Mouse (Mus musculus): Measurements from ENCODE around the gene Hadha. TPM values are rescaled to one million over a fixed set of nuclear protein-coding genes. Genes with fewer than 3 reads are reported as not detected.

The Hadha gene
- 269 TPM for polyA plus RNA-seq (2014; fragmentation: Illumina TruSeq; extraction: RNeasy Lipid Tissue Mini Kit (QIAGEN cat#74804))

DNA sequence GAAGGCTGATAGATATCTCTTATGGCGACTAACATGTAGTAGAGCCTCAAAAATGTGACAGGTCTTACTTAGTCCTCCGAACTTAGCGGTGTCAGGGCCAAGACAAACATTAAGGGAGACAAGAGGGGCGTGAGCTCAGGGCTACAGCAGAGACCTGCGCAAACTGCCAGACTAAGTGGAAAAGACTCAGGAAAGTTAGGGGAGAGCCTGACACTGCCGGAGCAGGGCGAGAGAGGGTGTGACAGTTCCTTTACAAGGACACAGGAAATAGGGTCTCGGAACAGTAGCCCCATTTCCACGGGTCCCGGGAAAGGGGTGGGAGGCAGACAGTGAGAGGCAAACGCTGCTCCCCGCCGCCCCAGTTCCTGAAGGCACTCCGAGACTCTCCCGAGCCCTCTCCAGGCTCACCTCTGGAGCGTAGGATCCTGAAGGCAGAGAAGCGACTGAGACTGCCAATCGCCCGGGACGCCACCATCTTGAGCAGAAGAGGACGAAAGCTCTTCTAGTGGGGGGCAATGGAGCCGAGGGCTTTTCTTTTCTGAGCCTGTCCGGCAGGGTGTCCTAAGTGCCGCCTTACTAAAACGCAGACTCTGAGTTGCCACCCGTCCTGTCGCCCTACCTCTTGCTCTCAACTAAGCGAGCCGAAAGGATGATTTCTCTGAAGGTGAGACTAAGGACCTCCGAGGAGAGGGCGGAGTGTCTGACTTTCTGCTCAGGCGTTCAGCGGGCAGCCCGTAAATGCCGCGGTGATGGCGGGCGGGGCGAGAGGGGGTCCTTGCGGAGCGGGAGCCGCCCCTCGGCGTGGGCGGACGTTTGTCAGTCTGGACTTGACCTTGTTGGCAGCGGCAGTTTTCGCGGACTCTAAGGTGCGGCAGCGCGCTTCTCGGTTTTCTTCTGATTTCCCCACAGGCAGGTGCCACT, at the start of gene Hadha, which contains the start of gene Hadhb:
Gene Hadha (minus strand): TSS at position 689 of the 921 bp plus-strand sequence.
Gene Hadhb (plus strand): TSS at position 775 of the 921 bp plus-strand sequence.

GRCm38 (mm10) chr5:30105668-30106300, 49.2 kb downstream of the Hadha start, which contains the start of gene 3110082J24Rik:
TSS of gene 3110082J24Rik (minus strand) at chr5:30106086.

DNA sequence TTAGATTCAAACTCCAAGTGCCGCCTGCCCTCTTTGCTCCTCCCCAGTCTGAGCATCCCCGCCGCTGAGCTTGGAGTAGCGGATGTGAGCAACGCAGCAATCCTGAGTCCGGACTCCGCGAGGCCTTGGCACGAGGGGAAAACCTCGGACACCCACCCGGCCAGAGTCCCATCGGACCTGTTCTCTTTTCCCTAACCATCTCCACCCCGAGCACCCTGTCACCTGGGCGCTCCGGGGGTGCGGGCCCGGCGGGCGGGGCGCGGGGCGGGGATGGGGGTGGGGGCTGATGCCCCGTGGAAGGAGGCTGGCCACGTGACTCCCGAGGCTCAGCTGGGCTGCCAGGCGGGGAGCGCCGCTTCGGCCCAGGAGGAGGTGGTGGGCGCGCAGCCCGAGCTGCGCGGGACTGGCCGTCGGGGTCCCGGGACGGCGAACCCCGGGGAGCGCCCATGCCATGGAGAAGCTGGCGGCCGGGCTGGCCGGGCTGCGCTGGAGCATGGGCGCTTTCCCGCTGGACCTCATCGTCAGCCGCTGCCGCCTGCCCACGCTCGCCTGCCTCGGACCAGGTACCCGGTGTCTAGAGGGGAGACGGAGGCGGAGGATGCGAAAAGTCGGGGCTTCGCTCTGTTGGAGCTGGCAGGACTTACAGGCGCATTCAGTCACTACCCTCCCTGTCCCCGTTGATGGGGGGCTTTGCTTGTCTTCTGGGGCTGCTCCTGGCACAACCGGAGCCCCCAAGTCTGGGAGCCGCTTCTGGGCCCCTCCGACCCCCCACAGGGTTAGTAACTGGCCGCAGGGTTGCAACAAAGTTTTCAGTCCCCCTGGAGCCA, 49.9 kb downstream of the Hadha start, which contains the start of gene Garem2:
Gene Garem2 (plus strand): TSS at position 321 of the 827 bp plus-strand sequence.

GRCm38 (mm10) chr5:30072825-30073821, 81.8 kb downstream of the Hadha start, which contains the start of gene Tyms:
TSS of gene Tyms (minus strand) at chr5:30073617.

Other genes with a start within 250 kb of the Hadha start
- gene Il6, start 142.0 kb downstream of the Hadha start, polyA plus RNA-seq (2014; fragmentation: Illumina TruSeq; extraction: RNeasy Lipid Tissue Mini Kit (QIAGEN cat#74804)) = 1.1 TPM
- 38.6 TPM for gene Tyms, start 81.5 kb downstream of the Hadha start, polyA plus RNA-seq (2014; fragmentation: Illumina TruSeq; extraction: RNeasy Lipid Tissue Mini Kit (QIAGEN cat#74804))
- not detected for gene Garem2, start 50.0 kb downstream of the Hadha start, polyA plus RNA-seq (2014; fragmentation: Illumina TruSeq; extraction: RNeasy Lipid Tissue Mini Kit (QIAGEN cat#74804))
- not detected for gene 3110082J24Rik, start 49.1 kb downstream of the Hadha start, polyA plus RNA-seq (2014; fragmentation: Illumina TruSeq; extraction: RNeasy Lipid Tissue Mini Kit (QIAGEN cat#74804))
- 775 TPM for gene Hadhb, start 86 bp upstream of the Hadha start, polyA plus RNA-seq (2014; fragmentation: Illumina TruSeq; extraction: RNeasy Lipid Tissue Mini Kit (QIAGEN cat#74804))
- gene Adgrf3, start 50.6 kb upstream of the Hadha start, polyA plus RNA-seq (2014; fragmentation: Illumina TruSeq; extraction: RNeasy Lipid Tissue Mini Kit (QIAGEN cat#74804)) = not detected
- gene Selenoi, start 77.4 kb upstream of the Hadha start, polyA plus RNA-seq (2014; fragmentation: Illumina TruSeq; extraction: RNeasy Lipid Tissue Mini Kit (QIAGEN cat#74804)) = 40.1 TPM
- gene Drc1, start 126.2 kb upstream of the Hadha start, polyA plus RNA-seq (2014; fragmentation: Illumina TruSeq; extraction: RNeasy Lipid Tissue Mini Kit (QIAGEN cat#74804)) = 1.5 TPM